Mouse (Mus musculus) hindbrain, embryonic 13.5 days (tissue): ENCODE results near the gene Aadacl2. TPM values are rescaled to one million over a fixed set of nuclear protein-coding genes. Genes with fewer than 3 reads are reported as not detected.

ENCODE experiments used
- ATAC-seq: fragments of 200-750 bp; cut with Nextera tagmentation; 2 replicates; pipeline ENCODE4 v1.8.0; 2017; ENCODE audit warnings: moderate TSS enrichment; ENCODE audit not compliant: low FRiP score
- H3K27ac ChIP-seq: fragments of 300-500 bp; sonication (generic); 2 replicates; pipeline ENCODE4 v1.5.1; 2015; ENCODE audit warnings: inconsistent platforms, mild to moderate bottlenecking, moderate library complexity
- H3K27me3 ChIP-seq: fragments of 300-500 bp; sonication (generic); 2 replicates; pipeline ENCODE4 v1.6.1; 2015; ENCODE audit warnings: mild to moderate bottlenecking, inconsistent platforms
- H3K36me3 ChIP-seq: fragments of 300-500 bp; sonication (generic); 2 replicates; pipeline ENCODE4 v1.6.1; 2015; ENCODE audit warnings: mild to moderate bottlenecking, inconsistent platforms
- H3K4me1 ChIP-seq: fragments of 300-500 bp; sonication (generic); replicated peaks from 2 replicates; pipeline ENCODE4 v1.6.1; 2015; ENCODE audit warnings: inconsistent platforms
- H3K4me2 ChIP-seq: fragments of 300-500 bp; sonication (generic); 2 replicates; pipeline ENCODE4 v1.6.1; 2015; ENCODE audit warnings: inconsistent platforms, mild to moderate bottlenecking, moderate library complexity
- H3K4me3 ChIP-seq: fragments of 300-500 bp; sonication (generic); 2 replicates; pipeline ENCODE4 v1.5.1; 2015; ENCODE audit warnings: mild to moderate bottlenecking, inconsistent platforms
- H3K9ac ChIP-seq: fragments of 300-500 bp; sonication (generic); 2 replicates; pipeline ENCODE4 v1.6.1; 2015; ENCODE audit warnings: mild to moderate bottlenecking, inconsistent platforms
- H3K9me3 ChIP-seq: fragments of 300-500 bp; sonication (generic); 2 replicates; pipeline ENCODE4 v1.6.1; 2016; ENCODE audit warnings: inconsistent platforms
- WGBS: fragments of 180-500 bp; shearing (Covaris S2); methylation state at CpG from one replicate; pipeline ENCODE4 v1.1.7; 2015; 5-methylcytosine and 5-hydroxymethylcytosine counted together
- polyA plus RNA-seq: library from polyadenylated mRNA; unstranded; fragments of >200 nt; fragmentation: Nextera tagmentation; extraction: Ambion mirVana; gene quantifications from 2 replicates; pipeline ENCODE4 v1.2.1, GENCODE M21; 2015

The Aadacl2 gene
- polyA plus RNA-seq: not detected in 2 replicates

DNA sequence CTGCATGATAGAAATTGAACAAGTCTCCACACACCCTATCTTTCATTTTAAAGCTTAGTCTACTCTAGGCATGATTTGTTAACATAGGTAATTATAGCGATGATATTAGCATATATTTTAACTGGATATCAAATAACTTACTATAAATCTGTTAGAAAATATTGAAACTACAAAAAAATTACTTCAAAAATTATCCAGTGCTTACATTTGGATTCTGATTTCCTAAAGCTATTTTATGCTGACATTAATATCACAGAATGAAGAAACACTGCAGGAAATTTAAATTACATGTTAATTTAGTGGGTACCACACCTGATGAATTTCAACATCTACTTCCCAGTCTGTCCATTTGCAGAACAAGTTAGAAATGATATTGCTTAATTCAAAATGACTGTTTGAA, at the start of gene Aadacl2:
Aadacl2 (plus strand) TSS at position 301 of the 400 bp plus-strand sequence.
- Histone ChIP-seq H3K27me3 (no peaks in the 10 kb centered on the region), H3K9ac (no peak within 1 kb of the TSS), H3K4me2 (no peak within 1 kb of the TSS), H3K27ac (no peak within 1 kb of the TSS), H3K36me3 (no peaks in the 10 kb centered on the region), H3K4me1 (no peaks in the 10 kb centered on the region), H3K9me3 (no peaks in the 10 kb centered on the region), H3K4me3 (no peak within 1 kb of the TSS)
- ATAC-seq: no peak
- 81% methylated on average over 1 of the region's 1 CpGs for WGBS

- no peak overlapping the region for H3K27ac ChIP-seq
- H3K4me1 ChIP-seq: no peaks in the 10 kb centered on the region
- no peak overlapping the region for H3K4me3 ChIP-seq
- no peak overlapping the region for H3K4me2 ChIP-seq
- H3K9ac ChIP-seq: no peak overlapping the region
- no peaks in the 10 kb centered on the region for H3K36me3 ChIP-seq
- WGBS: 86% methylated on average over 5 of the region's 5 CpGs
- no peak for ATAC-seq
- no peaks in the 10 kb centered on the region for H3K9me3 ChIP-seq
- no peaks in the 10 kb centered on the region for H3K27me3 ChIP-seq
Measured at GRCm38 (mm10) chr3:59970891-59971290, 35.7 kb upstream of the Aadacl2 start.

- Histone ChIP-seq H3K36me3 (no peaks in the 10 kb centered on the region), H3K27me3 (no peaks in the 10 kb centered on the region), H3K4me3 (no peak overlapping the region), H3K4me1 (no peaks in the 10 kb centered on the region), H3K4me2 (no peak overlapping the region), H3K9ac (no peak overlapping the region), H3K9me3 (no peaks in the 10 kb centered on the region), H3K27ac (no peak overlapping the region)
- ATAC-seq: no peak
Measured at GRCm38 (mm10) chr3:59974591-59974990, 32.0 kb upstream of the Aadacl2 start.

DNA sequence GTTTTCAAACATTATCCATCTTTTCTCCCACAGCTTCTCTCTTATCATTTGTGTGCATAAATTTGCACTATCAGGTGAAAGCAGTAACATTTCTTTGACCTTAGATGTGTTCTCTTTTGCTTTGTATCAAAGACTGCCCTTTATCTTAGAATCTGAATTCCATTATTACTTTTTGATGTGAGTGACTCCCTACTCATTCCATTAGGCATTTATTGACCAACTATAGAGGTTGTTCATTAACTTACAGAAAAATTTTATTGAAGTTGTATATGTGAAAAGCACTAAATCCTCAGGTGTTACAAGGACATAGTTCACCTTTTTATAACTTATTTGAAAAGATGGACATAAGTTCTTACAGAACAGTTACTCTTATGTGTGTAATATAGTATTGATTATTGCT, 2.9 kb upstream of the Aadacl2 start:
- ATAC-seq: no peak
- Histone ChIP-seq H3K4me1 (no peaks in the 10 kb centered on the region), H3K27ac (no peak overlapping the region), H3K4me3 (no peak overlapping the region), H3K4me2 (no peak overlapping the region), H3K9me3 (no peaks in the 10 kb centered on the region), H3K36me3 (no peaks in the 10 kb centered on the region), H3K9ac (no peak overlapping the region), H3K27me3 (no peaks in the 10 kb centered on the region)

DNA sequence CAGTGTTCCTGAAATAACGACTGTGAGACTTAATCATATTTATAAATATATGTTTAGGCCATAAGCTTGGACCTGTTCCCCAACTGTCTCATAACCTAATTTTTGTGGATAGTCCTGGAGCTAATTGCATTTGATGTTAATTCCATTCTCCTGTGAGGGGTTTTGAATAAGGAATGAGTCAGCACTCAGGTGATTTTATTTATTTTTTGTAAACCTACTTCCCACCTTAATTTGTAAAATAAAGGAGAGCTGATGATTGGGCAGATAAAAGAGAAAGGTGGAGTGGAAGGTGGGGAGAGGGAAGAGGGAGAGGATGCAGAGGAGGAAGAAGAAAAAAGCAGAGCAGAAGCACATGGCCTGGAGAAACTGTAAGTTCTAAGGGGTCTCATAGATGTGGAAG, 18.9 kb downstream of the Aadacl2 start, which contains the start of gene Aadac:
Aadac (plus strand) TSS at position 301 of the 400 bp plus-strand sequence.
- Histone ChIP-seq H3K9me3 (no peaks in the 10 kb centered on the region), H3K4me1 (no peaks in the 10 kb centered on the region), H3K27me3 (no peaks in the 10 kb centered on the region), H3K27ac (no peak within 1 kb of the TSS), H3K4me2 (no peak within 1 kb of the TSS), H3K9ac (no peak within 1 kb of the TSS), H3K4me3 (no peak within 1 kb of the TSS), H3K36me3 (no peaks in the 10 kb centered on the region)
- WGBS: 86% methylated on average over 1 of the region's 1 CpGs
- ATAC-seq: no peak

GRCm38 (mm10) chr3:60031511-60031910, 25.0 kb downstream of the Aadacl2 start:
- Histone ChIP-seq H3K9ac (no peak overlapping the region), H3K4me2 (no peak overlapping the region), H3K27ac (no peak overlapping the region), H3K4me1 (no peaks in the 10 kb centered on the region), H3K36me3 (no peaks in the 10 kb centered on the region), H3K27me3 (no peaks in the 10 kb centered on the region), H3K4me3 (no peak overlapping the region), H3K9me3 (no peaks in the 10 kb centered on the region)
- ATAC-seq: no peak
- WGBS: 89% methylated on average over 4 of the region's 4 CpGs

DNA sequence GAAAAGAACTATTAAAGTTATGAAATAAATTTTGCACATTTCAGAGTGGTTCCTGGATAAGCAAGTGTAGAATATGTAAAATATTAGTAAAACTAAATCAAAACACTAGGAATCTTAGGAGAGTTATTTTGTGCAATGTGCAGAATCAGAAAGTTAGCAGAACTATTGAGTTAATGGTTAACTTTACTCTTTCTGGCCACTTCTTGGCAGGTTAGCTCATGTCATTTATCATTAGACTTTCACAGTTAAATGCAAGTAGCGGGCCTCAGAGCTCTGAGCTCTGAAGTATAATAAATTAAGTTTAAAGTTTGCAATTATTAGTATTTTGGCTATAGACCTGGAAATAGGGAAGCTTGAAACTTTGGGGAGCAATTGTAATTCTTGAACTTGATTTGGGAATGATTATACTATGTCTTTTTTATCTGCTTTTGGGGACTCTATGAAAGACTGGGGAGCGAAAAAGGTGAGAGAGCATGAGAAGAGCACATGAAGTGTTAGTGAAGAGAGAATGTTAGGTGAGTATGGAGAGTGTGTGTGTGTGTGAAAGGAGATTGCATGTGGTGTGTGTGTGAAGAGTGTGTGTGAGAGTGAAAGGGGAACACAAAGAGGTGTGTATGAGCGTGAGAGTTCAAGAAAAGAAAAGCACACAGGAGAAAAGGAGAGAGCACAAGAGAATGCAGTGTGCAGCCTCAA, 39.8 kb downstream of the Aadacl2 start:
- Histone ChIP-seq H3K27ac (no peak overlapping the region), H3K9me3 (no peaks in the 10 kb centered on the region), H3K4me3 (no peak overlapping the region), H3K36me3 (no peaks in the 10 kb centered on the region), H3K4me2 (no peak overlapping the region), H3K4me1 (no peaks in the 10 kb centered on the region), H3K9ac (no peak overlapping the region), H3K27me3 (no peaks in the 10 kb centered on the region)
- WGBS: 75% methylated on average over 3 of the region's 3 CpGs
- no peak for ATAC-seq

DNA sequence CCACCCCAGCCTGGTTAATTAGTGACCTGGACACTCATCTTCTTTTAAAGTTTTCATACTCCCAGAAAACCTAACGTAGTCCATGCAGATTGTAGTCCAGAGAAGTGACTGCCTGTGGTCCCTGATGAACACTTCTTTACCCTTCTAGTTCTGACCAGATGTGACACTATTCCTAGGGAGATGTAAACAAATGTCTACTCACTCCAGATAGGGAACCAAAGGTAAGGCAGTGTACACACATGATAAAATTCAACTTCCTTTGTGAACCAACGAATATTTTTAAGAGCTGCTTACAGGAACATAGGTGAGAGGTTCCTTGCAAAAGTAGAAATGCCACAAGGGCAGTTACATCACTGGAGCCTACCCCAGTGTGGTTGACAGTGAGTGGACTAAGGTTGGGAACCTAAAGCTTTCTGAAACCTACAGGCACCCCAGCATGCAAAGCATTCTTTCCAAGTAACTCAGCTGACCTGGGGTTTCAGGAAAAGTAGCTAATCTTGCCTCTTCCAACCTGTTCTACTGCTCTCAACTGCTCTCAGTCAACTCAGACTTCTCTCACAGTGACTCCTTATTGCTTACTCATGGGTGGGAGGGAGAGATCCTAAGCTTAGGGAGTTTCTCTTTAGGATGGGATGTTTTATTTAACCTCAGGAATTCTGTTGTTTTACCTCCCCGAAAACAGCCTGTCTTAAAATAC, 46.8 kb downstream of the Aadacl2 start:
- no peak overlapping the region for H3K4me2 ChIP-seq
- no peak for ATAC-seq
- no peaks in the 10 kb centered on the region for H3K27me3 ChIP-seq
- H3K9ac ChIP-seq: no peak overlapping the region
- no peaks in the 10 kb centered on the region for H3K4me1 ChIP-seq
- 89% methylated on average over 3 of the region's 3 CpGs for WGBS
- no peak overlapping the region for H3K4me3 ChIP-seq
- H3K27ac ChIP-seq: no peak overlapping the region
- no peaks in the 10 kb centered on the region for H3K9me3 ChIP-seq
- H3K36me3 ChIP-seq: no peaks in the 10 kb centered on the region

GRCm38 (mm10) chr3:60053931-60054330, 47.4 kb downstream of the Aadacl2 start:
- Histone ChIP-seq H3K4me3 (no peak overlapping the region), H3K36me3 (no peaks in the 10 kb centered on the region), H3K4me2 (no peak overlapping the region), H3K9me3 (no peaks in the 10 kb centered on the region), H3K27ac (no peak overlapping the region), H3K9ac (no peak overlapping the region), H3K27me3 (no peaks in the 10 kb centered on the region), H3K4me1 (no peaks in the 10 kb centered on the region)
- 99% methylated on average over 2 of the region's 2 CpGs for WGBS
- no peak for ATAC-seq

- H3K36me3 ChIP-seq: no peaks in the 10 kb centered on the region
- H3K4me2 ChIP-seq: no peak overlapping the region
- H3K4me1 ChIP-seq: no peaks in the 10 kb centered on the region
- no peak overlapping the region for H3K27ac ChIP-seq
- no peaks in the 10 kb centered on the region for H3K9me3 ChIP-seq
- no peak for ATAC-seq
- 32% methylated on average over 3 of the region's 3 CpGs for WGBS
- no peak overlapping the region for H3K4me3 ChIP-seq
- H3K27me3 ChIP-seq: no peaks in the 10 kb centered on the region
- H3K9ac ChIP-seq: no peak overlapping the region
Measured at GRCm38 (mm10) chr3:60056451-60056850, 49.9 kb downstream of the Aadacl2 start.

DNA sequence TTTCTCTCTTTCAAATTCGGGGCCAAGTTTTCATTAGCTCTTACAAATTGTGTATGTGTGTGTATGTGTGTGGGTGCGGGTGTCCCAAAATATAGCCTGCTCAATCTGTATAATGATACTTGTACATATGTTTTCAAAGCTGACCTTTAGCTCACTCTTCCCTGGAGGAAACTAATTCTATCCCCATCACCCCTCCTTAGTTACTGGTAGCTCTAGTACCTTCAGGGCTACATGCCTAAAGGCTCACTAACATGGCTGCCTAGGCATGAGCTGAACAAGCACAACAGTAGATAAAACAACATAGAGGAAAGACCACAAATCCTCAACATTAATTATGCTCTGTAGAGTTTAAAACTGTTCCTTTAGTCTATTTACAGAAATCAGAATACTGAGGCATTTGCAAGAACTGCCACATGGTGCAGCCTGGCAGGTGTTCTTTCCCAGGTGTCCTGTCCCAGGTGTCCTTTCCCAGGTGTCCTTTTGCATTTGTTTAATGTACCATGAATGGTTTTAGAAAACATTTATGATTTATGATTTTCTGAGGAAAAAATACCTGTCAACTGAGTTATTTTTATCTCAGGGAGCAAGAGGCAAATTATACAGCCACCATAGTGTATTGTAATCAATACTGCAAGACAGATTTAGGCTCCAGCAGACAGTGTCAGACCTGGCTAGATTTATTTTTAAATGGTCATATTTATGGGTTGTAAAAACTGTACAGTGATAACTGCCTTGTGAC, 50.7 kb downstream of the Aadacl2 start:
- no peaks in the 10 kb centered on the region for H3K27me3 ChIP-seq
- H3K4me1 ChIP-seq: no peaks in the 10 kb centered on the region
- H3K36me3 ChIP-seq: no peaks in the 10 kb centered on the region
- H3K27ac ChIP-seq: no peak overlapping the region
- H3K4me3 ChIP-seq: no peak overlapping the region
- H3K4me2 ChIP-seq: no peak overlapping the region
- ATAC-seq: no peak
- no peaks in the 10 kb centered on the region for H3K9me3 ChIP-seq
- no peak overlapping the region for H3K9ac ChIP-seq
- 83% methylated on average over 2 of the region's 2 CpGs for WGBS

- H3K4me1 ChIP-seq: no peaks in the 10 kb centered on the region
- H3K9ac ChIP-seq: no peak overlapping the region
- H3K36me3 ChIP-seq: no peaks in the 10 kb centered on the region
- H3K27me3 ChIP-seq: no peaks in the 10 kb centered on the region
- no peak overlapping the region for H3K4me2 ChIP-seq
- 65% methylated on average over 1 of the region's 1 CpGs for WGBS
- no peak overlapping the region for H3K27ac ChIP-seq
- H3K9me3 ChIP-seq: no peaks in the 10 kb centered on the region
- no peak overlapping the region for H3K4me3 ChIP-seq
- no peak for ATAC-seq
Measured at GRCm38 (mm10) chr3:60057809-60058082, 51.2 kb downstream of the Aadacl2 start.
